Mouse (Mus musculus) hindbrain, embryonic 12.5 days (tissue): ENCODE results near the gene Gm21836. TPM values are rescaled to one million over a fixed set of nuclear protein-coding genes. Genes with fewer than 3 reads are reported as not detected.
"Not testable (repeated sequence)": the region's sequence is repeated elsewhere in the genome, so short reads cannot be mapped to it uniquely, and the experiment has no call there.

ENCODE experiments used
- ATAC-seq: fragments of 200-750 bp; cut with Nextera tagmentation; 2 replicates; pipeline ENCODE4 v1.8.0; 2017; ENCODE audit warnings: moderate TSS enrichment; ENCODE audit not compliant: low FRiP score
- H3K27ac ChIP-seq: fragments of 300-500 bp; sonication (generic); 2 replicates; pipeline ENCODE4 v1.5.1; 2016; ENCODE audit warnings: mild to moderate bottlenecking
- H3K27me3 ChIP-seq: fragments of 300-500 bp; sonication (generic); 2 replicates; pipeline ENCODE4 v1.6.1; 2016; ENCODE audit warnings: mild to moderate bottlenecking
- H3K36me3 ChIP-seq: fragments of 300-500 bp; sonication (generic); 2 replicates; pipeline ENCODE4 v1.6.1; 2016; ENCODE audit warnings: mild to moderate bottlenecking
- H3K4me1 ChIP-seq: fragments of 300-500 bp; sonication (generic); 2 replicates; pipeline ENCODE4 v1.6.1; 2016
- H3K4me2 ChIP-seq: fragments of 300-500 bp; sonication (generic); replicated peaks from 2 replicates; pipeline ENCODE4 v1.6.1; 2016; ENCODE audit warnings: mild to moderate bottlenecking
- H3K4me3 ChIP-seq: fragments of 300-500 bp; sonication (generic); 2 replicates; pipeline ENCODE4 v1.5.1; 2016; ENCODE audit warnings: mild to moderate bottlenecking
- H3K9ac ChIP-seq: fragments of 300-500 bp; sonication (generic); 2 replicates; pipeline ENCODE4 v1.6.1; 2016; ENCODE audit warnings: mild to moderate bottlenecking, moderate library complexity
- H3K9me3 ChIP-seq: fragments of 300-500 bp; sonication (generic); replicated peaks from 2 replicates; pipeline ENCODE4 v1.6.1; 2016; ENCODE audit warnings: mild to moderate bottlenecking
- WGBS: fragments of 180-500 bp; shearing (Covaris S2); methylation state at CpG from one replicate; pipeline ENCODE4 v1.1.7; 2016; 5-methylcytosine and 5-hydroxymethylcytosine counted together
- polyA plus RNA-seq: library from polyadenylated mRNA; unstranded; fragments of >200 nt; fragmentation: Nextera tagmentation; extraction: Ambion mirVana; gene quantifications from 2 replicates; pipeline ENCODE4 v1.2.1, GENCODE M21; 2016

Gm21836 gene
- polyA plus RNA-seq, result not detected in 2 replicates

DNA sequence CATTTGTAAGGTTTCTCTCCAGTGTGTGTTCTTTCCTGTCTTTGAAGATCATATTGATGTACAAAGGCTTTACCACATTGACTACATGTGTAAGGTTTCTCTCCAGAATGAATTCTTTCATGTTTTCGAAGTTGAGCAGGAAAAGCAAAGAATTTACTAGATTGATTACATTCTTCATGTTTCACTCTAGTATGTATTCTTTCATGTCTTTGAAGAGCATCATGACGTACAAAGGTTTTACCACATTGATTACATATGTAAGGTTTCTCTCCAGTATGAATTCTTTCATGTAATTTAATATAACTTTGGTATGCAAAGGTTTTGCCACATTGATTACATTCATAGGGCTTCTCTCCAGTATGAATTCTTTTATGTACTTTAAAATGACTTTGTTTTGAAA is at the start of gene Gm21836:
Gene Gm21836, minus strand, starts transcription at position 101 of the 400 bp plus-strand sequence.
- not testable (repeated sequence) for H3K27me3 ChIP-seq, H3K9ac ChIP-seq, H3K36me3 ChIP-seq, ATAC-seq, H3K4me3 ChIP-seq, H3K9me3 ChIP-seq, H3K4me2 ChIP-seq, H3K4me1 ChIP-seq, H3K27ac ChIP-seq
- WGBS, result 92% methylated on average over 2 of the region's 2 CpGs

DNA sequence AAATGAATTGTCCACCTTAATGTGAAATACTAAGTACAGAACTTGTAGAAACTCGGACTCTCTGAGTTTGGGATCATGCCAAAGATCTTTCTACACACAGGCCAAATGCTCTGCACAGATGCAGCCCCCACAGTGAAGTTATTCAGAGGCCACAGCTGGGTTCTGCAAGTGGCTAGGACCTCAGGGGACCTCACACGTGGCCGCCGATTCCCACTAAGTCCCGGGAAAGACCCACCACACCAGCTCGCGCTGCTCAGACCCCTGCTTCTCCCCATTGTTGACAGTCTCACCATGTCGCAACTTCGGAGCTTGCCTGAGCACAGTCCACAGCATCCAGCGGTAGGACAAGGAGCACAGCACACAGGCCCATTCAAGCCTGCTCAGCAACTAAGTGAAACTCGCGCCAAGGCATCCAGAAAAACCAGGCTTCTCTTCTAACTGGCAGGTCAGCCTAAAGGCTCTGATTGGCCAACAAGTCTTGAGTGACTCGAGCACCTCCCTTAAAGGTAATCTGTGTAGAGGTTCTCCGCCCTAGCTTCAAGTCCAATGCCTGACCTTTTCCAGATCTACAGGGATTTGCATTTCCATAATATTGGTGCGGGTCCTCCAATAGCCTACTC is 13.1 kb downstream of the Gm21836 start:
- ATAC-seq, H3K9ac ChIP-seq, H3K9me3 ChIP-seq, H3K4me2 ChIP-seq, H3K27me3 ChIP-seq, H3K4me3 ChIP-seq, H3K27ac ChIP-seq, H3K4me1 ChIP-seq: not testable (repeated sequence)
- WGBS, result 59% methylated on average over 13 of the region's 15 CpGs
- H3K36me3 ChIP-seq, result peaks cover 13% of the 10 kb centered on the region

DNA sequence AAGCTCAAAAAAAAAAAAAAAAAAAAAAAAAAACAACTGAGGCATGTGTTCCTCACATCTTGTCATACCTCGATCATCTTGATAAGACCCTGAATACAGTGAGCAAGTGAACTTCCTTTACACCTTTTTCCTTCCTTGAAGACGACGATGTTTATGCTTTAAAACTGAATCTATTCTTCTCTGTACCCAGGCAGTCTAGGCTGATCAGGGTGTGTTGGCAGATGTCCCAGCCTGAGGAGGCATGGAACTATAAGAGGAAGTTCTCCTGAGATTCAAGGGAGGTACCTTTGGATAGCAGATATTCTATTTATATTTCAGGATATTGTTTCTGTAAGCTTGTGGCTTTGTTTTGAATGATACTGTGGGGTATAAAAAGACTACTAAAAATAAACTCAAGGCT is 15.5 kb downstream of the Gm21836 start:
- Histone ChIP-seq H3K4me2 (no peak overlapping the region), H3K9me3 (peaks cover 7% of the 10 kb centered on the region), H3K9ac (no peak overlapping the region), H3K36me3 (peaks cover 20% of the 10 kb centered on the region), H3K27ac (no peak overlapping the region), H3K27me3 (no peaks in the 10 kb centered on the region), H3K4me3 (no peak overlapping the region), H3K4me1 (no peaks in the 10 kb centered on the region)
- 83% methylated on average over 3 of the region's 3 CpGs for WGBS
- ATAC-seq, result no peak

DNA sequence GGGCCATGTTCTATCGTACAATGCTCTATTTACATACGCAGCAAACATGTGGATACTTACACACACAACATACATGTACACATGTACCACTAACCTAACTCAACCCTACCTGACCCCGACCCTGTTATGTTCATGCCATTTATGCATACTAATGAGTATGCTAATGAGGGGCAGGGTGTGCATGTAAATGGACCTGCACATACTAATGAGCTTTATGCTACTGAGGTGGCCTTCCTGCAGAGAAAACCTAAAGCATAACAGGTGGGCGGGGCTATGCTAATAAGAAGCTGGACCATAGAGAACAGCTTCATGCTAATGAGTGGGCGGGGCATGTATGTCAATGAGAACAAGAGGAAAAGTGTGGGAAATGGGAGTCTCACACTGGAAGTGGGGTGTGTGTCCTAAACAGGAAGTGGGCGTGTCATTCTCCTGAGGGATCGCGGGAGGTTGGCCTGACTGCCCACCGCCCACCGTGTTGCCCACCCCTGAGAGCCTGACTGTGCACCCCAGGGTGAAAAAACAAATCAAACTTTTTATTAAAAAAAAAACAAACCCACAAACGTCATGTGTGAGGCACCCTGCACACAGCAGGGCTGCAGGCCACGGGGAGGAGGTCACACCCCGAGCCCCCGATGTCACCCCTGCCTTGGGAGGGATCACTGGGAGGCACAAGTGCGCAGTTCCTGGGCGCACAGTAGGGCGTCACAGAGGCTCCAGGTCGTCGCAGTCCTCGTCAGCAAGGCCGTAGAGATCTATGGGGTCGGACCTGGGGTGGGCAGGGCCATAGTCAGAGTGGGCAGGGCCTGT is 17.3 kb downstream of the Gm21836 start, which contains the start of gene Ppp2r3d:
Gene Ppp2r3d, minus strand, starts transcription at position 803 of the 807 bp plus-strand sequence.
- 98% methylated on average over 22 of the region's 22 CpGs for WGBS
- H3K9me3 ChIP-seq, result peaks cover 7% of the 10 kb centered on the region
- no peak within 1 kb of the TSS for H3K9ac ChIP-seq
- peak; percentile 60; the same call in 1 of the 2 replicates for ATAC-seq
- no peak within 1 kb of the TSS for H3K27ac ChIP-seq
- H3K36me3 ChIP-seq, result peaks cover 20% of the 10 kb centered on the region
- H3K4me1 ChIP-seq, result no peaks in the 10 kb centered on the region
- no peak within 1 kb of the TSS for H3K4me3 ChIP-seq
- H3K4me2 ChIP-seq, result no peak within 1 kb of the TSS
- H3K27me3 ChIP-seq, result no peaks in the 10 kb centered on the region

DNA sequence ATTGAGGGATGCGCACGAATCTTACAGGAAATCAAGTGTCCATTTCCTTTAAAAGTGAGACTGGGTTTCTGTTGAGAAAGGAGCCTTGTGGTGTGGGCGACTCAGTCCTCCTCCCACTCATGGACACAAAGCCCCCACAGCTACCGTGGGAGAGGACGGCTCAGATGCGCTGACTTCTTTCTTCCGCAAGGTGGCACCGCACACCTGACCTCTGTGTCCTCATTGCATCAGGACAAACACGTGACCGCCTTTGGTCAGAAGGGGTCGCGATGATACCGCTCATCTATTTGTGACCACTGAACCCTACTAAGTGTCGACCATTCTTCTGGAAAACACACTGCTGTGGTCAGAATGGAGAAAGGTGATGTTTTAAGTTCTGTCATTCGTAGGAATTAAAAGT is 17.9 kb downstream of the Gm21836 start:
- H3K9me3 ChIP-seq, result peaks cover 7% of the 10 kb centered on the region
- no peaks in the 10 kb centered on the region for H3K27me3 ChIP-seq
- 86% methylated on average over 15 of the region's 15 CpGs for WGBS
- H3K36me3 ChIP-seq, result peaks cover 20% of the 10 kb centered on the region
- peak; percentile 32; the same call in 1 of the 2 replicates for ATAC-seq
- no peaks in the 10 kb centered on the region for H3K4me1 ChIP-seq
- H3K4me2 ChIP-seq, result no peak overlapping the region
- no peak overlapping the region for H3K27ac ChIP-seq
- no peak overlapping the region for H3K9ac ChIP-seq
- H3K4me3 ChIP-seq, result no peak overlapping the region

DNA sequence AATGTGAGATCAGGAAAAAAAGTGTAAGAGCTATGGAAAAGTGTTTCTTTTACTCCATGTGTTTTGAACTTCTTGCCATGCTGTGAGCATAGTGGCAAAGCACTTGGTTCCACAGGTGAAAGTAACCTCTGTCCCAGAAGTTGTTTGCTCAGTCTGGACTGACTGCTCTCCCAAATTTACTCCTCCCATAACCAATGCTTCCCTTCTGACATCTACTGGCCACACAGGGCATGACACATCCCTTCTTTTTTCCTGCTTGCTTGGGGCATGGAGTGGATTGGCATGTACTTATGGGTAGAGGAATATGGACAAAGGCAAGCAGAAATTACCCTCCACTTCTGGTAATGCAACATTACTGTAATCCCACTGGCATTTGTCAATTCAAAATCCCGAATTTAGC is 37.0 kb downstream of the Gm21836 start:
- Histone ChIP-seq H3K4me1 (no peaks in the 10 kb centered on the region), H3K9ac (no peak overlapping the region), H3K36me3 (no peaks in the 10 kb centered on the region), H3K27ac (no peak overlapping the region), H3K9me3 (no peaks in the 10 kb centered on the region), H3K4me3 (no peak overlapping the region), H3K4me2 (no peak overlapping the region), H3K27me3 (no peaks in the 10 kb centered on the region)
- ATAC-seq, result no peak
- WGBS, result 6% methylated on average over 1 of the region's 1 CpGs

Other genes starting within 250 kb of the Gm21836 start
- gene 2010315B03Rik, start 181.1 kb downstream of the Gm21836 start, polyA plus RNA-seq, result 8.8 TPM in 2 replicates
- 186 and 188 TPM in 2 replicates for gene Ppp2r3d, start 16.9 kb downstream of the Gm21836 start, polyA plus RNA-seq